Mouse (Mus musculus): ENCODE measurements at regions not wholly inside any gene's neighbourhood (a gene's known extent, or its start where the extent isn't known, plus 50 kb on each side); places are given as distances from the start of the nearest gene placed in this dataset.

DNA sequence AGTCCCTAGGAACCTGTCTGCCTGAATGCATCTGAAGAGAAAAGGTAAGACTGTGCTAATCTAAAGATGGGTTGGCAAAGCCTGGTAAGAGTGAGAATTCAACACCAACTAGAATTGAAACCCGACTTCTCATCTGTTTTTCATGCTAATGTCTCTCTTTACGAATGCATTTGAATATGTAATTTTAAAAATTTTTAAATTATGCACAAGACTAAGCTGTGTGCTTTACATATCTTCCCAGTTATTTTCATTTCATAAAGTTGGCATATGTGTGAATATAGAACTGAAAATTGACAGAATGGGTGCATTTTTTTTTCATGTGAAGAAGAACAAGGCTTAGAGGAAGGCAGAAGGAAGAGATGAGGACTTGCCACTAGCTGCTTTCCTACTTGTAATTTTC is 267.2 kb upstream of the Ube2e3 start:
- TF ChIP-seq EP300 (IDR thresholded peaks at IDR 0.05; ENCODE audit: low read depth) = no peak
- no peak for TF ChIP-seq CTCF (IDR thresholded peaks at IDR 0.05; ENCODE audit: low read depth)
